Mouse (Mus musculus) layer of hippocampus, adult 11-12 months (tissue): ENCODE data around the gene Mrpl21.

Experiments used
- DNase-seq: peaks from one replicate; pipeline ENCODE4 v3.0.0; 2022; ENCODE audit warnings: low spot score

The Mrpl21 gene

GRCm38 (mm10) chr19:3282572-3283467 is at the start of gene Mrpl21, which contains the start of gene Ighmbp2:
TSS of gene Mrpl21 (plus strand) at chr19:3282901.
TSS of gene Ighmbp2 (minus strand) at chr19:3283017.
- peak; percentile 91 for DNase-seq

GRCm38 (mm10) chr19:3260016-3260415 is 22.7 kb upstream of the Mrpl21 start:
- DNase-seq, result no peak

GRCm38 (mm10) chr19:3260591-3260990 is 22.1 kb upstream of the Mrpl21 start:
- DNase-seq, result no peak

- DNase-seq, result no peak
Measured at GRCm38 (mm10) chr19:3261336-3261735, 21.4 kb upstream of the Mrpl21 start.

- DNase-seq, result peak; percentile 2
Measured at GRCm38 (mm10) chr19:3261764-3262525, 20.8 kb upstream of the Mrpl21 start.

GRCm38 (mm10) chr19:3264348-3264747 is 18.4 kb upstream of the Mrpl21 start:
- DNase-seq, result peak; percentile 1

- peak; percentile 1 for DNase-seq
Measured at GRCm38 (mm10) chr19:3265180-3265579, 17.5 kb upstream of the Mrpl21 start.

- DNase-seq, result no peak
Measured at GRCm38 (mm10) chr19:3266136-3266535, 16.6 kb upstream of the Mrpl21 start.

GRCm38 (mm10) chr19:3266676-3267075 is 16.0 kb upstream of the Mrpl21 start:
- DNase-seq, result no peak

- no peak for DNase-seq
Measured at GRCm38 (mm10) chr19:3267340-3267739, 15.4 kb upstream of the Mrpl21 start.

GRCm38 (mm10) chr19:3268218-3268980 is 14.3 kb upstream of the Mrpl21 start:
- DNase-seq, result no peak

- no peak for DNase-seq
Measured at GRCm38 (mm10) chr19:3269279-3269678, 13.4 kb upstream of the Mrpl21 start.

GRCm38 (mm10) chr19:3269803-3270202 is 12.9 kb upstream of the Mrpl21 start:
- DNase-seq, result no peak

- DNase-seq, result no peak
Measured at GRCm38 (mm10) chr19:3271366-3271765, 11.3 kb upstream of the Mrpl21 start.

GRCm38 (mm10) chr19:3273331-3273730 is 9.4 kb upstream of the Mrpl21 start:
- DNase-seq, result no peak

- DNase-seq, result no peak
Measured at GRCm38 (mm10) chr19:3275744-3276365, 6.8 kb upstream of the Mrpl21 start.

GRCm38 (mm10) chr19:3281886-3282285 is 815 bp upstream of the Mrpl21 start:
- DNase-seq, result no peak

GRCm38 (mm10) chr19:3289006-3289405 is 6.3 kb downstream of the Mrpl21 start:
- DNase-seq, result no peak

- DNase-seq, result peak; percentile 54
Measured at GRCm38 (mm10) chr19:3292028-3292427, 9.3 kb downstream of the Mrpl21 start.

GRCm38 (mm10) chr19:3292993-3293392 is 10.3 kb downstream of the Mrpl21 start:
- no peak for DNase-seq

GRCm38 (mm10) chr19:3295245-3295644 is 12.5 kb downstream of the Mrpl21 start:
- DNase-seq, result no peak

GRCm38 (mm10) chr19:3297034-3297433 is 14.3 kb downstream of the Mrpl21 start:
- DNase-seq, result no peak
